Mouse (Mus musculus): ENCODE results near the gene Gm20503. TPM values are rescaled to one million over a fixed set of nuclear protein-coding genes. Genes with fewer than 3 reads are reported as not detected.

Gm20503 gene
- 1 to 10 TPM in 1 of 2 experiments, under 1 TPM in 1; 0.66 to 5.9 TPM for total RNA-seq (2021)

DNA sequence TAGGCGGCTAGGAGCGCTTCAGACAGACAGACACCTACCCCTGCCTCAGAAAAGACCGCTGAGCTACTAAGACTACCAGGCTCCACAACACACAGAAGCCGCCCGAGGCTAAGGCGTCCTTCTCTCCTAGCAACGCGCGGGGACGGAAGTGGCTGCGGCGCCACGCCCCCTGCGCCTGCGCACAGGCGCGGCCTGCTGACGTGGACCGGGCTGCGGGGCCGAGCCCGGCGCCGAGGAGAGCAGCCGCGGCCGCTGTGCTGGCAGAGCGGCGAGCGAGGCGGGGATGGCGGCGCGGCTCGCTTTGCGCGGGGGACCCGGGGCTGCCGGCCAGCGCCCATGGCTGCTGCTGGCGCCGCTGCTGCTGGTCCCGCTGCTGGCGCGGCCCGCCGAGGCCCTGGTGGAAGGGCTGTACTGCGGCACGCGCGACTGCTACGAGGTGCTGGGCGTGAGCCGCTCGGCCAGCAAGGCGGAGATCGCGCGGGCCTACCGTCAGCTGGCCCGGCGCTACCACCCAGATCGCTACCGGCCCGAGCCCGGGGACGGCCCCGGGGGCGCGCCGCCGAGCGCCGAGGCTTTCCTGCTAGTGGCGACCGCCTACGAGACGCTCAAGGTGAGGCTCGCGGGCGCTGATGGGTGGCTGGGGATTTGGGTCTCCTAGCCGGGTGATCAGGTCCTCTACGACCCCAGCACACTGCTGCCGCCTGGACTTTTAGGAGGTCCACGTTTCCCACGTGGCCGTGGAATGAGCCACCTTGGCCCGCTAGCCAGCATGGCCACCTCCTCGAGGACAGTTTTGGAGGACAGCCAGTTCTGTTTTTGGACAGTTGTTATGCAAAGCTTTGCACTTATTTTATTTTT, at the start of gene Gm20503:
Gm20503 (plus strand) TSS at position 263 of the 858 bp plus-strand sequence.
- DNase-seq (ENCODE audit: extremely low spot score in 1 of 2, low spot score in 1 of 2), result peak; percentile 78

DNA sequence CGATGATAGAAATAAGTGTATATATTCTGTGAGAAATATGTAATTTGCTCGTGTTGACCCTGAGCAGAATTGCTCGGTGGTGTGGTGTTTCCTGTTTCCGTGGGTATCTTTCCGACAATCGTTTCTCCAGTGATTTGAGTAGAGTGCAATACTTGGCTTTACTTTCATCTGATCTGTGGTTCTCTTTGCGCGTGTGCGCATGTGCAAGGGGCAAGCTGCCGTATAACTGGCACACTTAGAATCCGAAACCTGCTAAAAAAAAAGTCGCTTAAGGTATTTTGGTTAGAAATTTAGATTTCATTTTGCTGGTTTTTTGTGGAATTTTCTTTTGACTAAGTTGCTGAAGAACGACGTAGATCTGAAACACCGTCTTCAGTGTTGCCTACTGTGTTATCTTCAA, 41.3 kb upstream of the Gm20503 start:
- DNase-seq (ENCODE audit: extremely low spot score in 1 of 2, low spot score in 1 of 2), result no peak

DNA sequence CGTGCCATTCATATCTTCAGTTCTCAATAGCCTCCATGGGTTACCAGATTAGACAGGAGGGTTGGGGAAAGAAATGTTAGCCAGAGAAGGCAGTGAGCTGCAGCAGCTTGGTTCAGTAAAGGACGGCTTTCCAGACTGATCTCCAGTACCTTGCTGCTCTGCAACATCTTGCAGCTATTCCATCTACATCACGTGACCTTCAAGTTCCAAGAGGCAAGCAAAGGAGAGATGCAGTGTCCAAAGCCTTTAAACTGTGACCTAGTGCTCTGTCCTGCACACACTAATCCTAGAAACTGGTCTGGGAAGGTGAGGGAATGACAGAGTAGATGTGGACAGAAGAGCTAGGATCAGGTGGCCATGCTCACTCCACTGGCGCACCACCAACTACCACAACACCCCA, 39.7 kb upstream of the Gm20503 start:
- no peak for DNase-seq (ENCODE audit: extremely low spot score in 1 of 2, low spot score in 1 of 2)

DNA sequence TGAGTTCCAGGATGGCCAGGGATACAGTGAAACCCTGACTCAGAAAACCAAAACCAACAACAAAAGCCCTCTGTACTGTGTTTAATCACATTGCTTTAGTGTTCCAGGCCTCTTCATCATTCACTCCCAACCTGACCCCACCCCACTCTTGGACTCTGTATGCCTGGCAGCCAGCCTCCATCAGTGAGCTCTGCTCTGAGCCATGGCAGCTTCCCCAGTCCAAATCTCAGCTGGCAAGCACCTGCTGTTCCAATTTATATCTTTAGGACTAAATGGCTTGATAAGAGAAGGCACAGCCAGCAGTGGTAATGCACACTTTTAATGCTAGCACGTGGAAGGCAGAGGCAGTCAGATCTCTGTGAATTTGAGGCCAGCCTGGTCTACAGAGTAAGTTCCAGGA, 37.9 kb upstream of the Gm20503 start:
- no peak for DNase-seq (ENCODE audit: extremely low spot score in 1 of 2, low spot score in 1 of 2)

DNA sequence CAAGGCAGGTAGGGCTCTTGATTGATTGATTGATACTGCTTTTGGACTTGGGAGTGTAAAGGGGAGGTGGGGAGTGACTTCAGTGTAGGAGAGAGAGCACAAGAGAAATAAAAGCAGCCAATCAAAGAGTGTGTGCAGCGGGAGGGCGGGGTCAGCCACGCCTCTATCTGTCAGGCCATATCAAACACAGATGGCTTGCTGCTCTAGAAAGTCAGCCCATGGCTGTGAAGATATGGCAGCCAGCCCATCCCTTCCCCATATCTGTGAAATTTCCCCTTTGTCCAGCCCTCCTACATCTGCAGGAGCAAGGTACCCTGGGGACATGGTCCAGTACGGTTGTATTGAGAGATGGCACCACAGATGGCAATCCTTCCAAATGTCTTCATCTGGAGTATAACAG, 32.3 kb upstream of the Gm20503 start:
- no peak for DNase-seq (ENCODE audit: extremely low spot score in 1 of 2, low spot score in 1 of 2)

DNA sequence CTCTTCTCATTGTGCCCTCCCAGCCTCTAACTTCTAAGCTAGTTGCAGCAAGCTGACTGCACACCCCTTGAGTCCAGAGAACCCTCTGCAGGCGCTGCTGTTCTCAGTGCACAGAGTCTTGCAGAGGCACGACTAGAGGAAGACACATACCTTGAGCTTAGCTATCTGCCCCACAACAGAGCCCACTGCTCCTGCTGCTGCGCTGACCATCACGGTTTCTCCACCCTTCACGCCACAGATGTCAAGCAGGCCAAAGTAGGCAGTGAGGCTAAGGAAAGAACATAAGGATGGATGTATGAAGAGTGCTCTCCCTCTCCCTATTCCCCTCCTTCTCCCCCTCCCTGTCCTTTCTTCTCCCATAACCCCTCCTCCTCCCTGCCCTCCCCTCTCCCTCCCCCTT, 27.3 kb upstream of the Gm20503 start:
- DNase-seq (ENCODE audit: extremely low spot score in 1 of 2, low spot score in 1 of 2), result no peak

DNA sequence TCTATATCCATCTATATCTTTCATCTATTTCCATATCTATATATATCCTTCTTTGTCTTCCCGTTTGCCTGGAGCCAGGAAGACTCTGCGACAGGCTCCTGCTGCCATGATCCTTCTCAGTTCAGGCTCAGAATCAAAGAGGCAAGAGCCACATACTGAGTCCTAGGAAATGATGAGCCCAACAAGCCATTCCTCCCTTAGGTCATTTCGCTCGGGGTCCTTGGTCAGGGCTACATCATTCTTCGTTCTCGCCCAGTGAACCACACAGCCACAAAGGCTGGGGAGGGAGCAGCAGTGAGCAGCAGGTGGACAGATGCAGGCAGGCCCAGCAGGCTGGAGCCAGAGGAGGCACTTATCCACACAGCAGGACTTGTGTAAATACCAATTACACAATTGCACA, 21.6 kb upstream of the Gm20503 start:
- no peak for DNase-seq (ENCODE audit: extremely low spot score in 1 of 2, low spot score in 1 of 2)

DNA sequence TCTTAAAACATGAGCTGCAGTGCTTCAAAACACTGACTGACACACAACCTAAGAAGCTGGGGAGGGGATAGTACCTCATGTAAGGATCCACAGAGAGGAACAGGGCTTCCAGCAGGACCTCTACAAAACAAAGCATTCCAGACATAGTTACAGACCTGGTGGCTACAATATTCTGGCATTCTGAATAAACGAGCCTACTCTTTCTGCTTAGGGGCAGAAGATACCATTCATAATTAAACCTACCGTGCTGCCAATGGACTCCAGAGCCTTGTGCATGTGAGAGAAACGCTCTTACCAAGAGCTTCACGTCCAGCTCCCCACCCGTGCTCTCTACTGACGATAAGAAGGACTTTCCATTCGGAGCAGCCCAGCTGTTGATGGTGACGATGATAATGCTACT, 20.2 kb upstream of the Gm20503 start:
- no peak for DNase-seq (ENCODE audit: extremely low spot score in 1 of 2, low spot score in 1 of 2)

DNA sequence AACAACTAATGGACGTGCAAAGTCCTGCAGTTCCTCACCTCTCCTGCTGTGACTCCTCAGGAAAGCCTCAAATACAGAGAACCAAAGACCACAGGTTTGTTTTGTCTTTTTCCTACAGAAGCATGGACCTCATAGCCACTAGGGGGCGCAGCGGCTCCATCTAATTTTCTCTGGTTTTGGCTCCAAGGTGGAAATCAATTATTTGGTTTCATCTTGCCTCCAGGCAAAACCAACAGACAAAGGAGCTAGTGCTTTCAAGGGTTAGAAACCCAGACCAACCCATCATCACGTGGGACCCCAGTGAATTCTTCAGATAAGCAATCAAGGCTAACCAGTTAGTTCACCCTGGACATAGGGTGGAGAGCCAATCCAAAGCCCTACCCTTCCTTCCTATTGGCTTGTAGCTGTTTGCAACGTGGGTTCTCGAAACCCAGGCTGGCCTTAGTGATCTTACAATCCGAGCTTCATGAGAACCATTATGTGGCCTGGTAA, 17.8 kb upstream of the Gm20503 start:
- DNase-seq (ENCODE audit: extremely low spot score in 1 of 2, low spot score in 1 of 2), result peak; percentile 77 to 95

DNA sequence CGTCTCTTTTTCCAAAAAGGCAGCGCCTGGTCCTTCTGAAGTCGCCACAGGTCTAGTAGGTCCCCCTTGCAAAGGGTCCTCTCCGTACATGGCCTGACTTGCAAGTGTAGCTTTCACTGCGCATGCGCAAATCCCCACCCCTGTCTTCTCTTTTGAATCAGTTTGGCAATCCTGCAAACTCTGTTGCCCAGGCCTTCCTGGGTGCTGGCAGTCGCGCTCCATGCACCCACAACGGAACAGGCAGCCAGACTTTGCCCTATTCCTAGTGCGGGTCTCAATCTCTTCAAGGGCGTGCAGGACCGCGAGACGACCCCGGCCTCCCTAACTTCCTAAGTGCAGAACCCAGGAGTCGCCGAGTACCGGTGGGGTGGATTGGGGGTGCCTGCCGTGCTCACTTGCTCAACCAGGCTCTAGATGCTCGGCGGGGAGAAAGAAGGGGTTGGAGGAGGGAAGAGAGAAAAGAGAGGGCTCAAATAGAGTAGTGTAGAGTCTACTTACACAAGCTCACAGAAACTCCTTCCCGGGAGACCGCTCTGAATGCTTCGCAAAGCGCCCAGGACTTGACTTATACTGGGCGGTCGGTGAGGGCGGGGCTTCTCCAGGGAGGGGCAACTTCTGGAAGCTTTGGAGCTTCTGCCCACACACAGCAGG, 16.3 kb upstream of the Gm20503 start, which contains the start of gene Ptgr1:
Ptgr1 (minus strand) TSS at position 580 of the 651 bp plus-strand sequence.
- peak; percentile 68 to 81 for DNase-seq (ENCODE audit: extremely low spot score in 1 of 2, low spot score in 1 of 2)

DNA sequence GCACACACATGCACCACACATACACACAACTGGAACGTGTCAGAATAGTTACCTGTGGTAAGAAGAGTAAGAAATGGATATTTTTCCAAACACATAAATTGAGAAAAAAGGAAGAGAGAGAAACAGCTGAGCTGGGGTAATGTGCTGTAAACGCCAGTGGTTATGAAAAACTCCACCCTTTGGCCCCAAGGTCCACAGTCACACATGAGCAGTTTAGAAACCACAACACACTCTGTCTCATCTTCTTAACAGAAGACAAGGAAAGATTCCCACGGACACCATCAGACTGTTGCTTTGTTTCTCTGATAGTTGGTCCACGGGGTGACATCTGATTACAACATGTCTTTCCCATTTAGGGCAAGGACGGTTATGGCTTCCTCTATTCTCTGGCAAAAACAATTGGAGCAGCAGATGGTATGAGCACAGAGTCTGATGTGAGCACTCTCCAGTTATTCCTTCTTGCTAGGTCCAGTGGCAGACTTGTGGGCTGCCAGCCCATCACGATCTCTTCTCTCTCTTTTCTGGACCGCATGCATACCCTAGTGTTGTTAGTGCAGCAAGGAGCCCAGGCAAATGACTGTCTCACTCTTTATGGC, 13.6 kb upstream of the Gm20503 start:
- DNase-seq (ENCODE audit: extremely low spot score in 1 of 2, low spot score in 1 of 2), result no peak

DNA sequence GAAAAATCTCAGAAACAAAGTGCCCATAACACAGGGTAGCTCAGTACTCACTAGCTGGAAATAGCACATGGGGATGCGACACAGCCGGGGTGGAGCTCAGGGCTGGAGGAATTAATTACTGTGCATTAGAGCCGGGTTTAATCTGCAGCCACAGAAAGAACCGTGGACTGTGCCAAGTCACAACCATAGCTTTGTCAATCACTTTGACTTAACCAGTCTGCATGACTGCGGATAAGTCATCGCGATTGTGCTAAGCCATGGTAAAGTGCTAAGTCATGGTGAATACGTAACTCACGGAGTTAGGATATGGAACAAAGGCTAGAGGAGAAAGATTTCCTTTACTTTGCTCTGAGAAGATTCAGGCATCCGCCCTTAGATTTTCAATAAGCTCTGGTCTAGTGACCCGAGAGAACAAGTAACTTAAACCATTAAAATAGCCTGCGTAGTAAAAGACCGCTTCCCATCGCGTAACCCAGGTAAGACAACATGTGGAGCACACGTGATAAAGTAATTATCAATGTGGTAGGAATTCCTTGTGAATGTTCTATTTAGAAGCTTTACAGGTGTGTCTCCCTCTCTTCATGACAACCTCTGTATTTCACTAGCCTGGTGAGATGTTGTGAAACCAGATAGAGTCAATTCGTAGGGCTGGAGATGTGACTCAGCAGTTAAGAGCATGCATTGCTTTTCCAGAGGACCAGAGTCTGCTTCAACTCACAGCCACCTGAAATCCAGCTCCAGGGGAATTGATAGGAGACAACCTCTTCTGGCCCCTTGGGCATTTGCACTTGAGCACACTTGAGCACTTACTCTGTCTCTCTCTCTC, 12.2 kb upstream of the Gm20503 start:
- DNase-seq (ENCODE audit: extremely low spot score in 1 of 2, low spot score in 1 of 2), result no peak

DNA sequence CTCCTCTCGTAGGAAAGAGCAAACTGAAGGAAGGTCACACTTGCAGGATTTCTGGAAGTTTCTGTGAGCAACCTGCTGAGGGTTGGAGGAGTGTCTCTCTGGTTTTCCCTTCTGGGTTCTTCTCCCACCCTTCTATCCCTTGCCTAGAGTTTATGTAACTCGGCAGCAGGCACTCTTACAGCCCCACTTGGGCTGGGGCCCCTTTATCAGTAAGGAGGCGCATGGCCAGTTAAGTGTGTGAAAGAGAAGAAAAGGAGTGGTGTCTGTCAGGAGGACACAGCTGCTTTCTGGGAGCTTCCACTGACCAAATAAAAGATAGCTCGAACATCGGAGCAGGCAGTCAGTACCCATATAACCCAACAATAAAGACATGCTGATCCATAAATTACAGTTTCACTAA, 10.8 kb upstream of the Gm20503 start:
- no peak for DNase-seq (ENCODE audit: extremely low spot score in 1 of 2, low spot score in 1 of 2)

DNA sequence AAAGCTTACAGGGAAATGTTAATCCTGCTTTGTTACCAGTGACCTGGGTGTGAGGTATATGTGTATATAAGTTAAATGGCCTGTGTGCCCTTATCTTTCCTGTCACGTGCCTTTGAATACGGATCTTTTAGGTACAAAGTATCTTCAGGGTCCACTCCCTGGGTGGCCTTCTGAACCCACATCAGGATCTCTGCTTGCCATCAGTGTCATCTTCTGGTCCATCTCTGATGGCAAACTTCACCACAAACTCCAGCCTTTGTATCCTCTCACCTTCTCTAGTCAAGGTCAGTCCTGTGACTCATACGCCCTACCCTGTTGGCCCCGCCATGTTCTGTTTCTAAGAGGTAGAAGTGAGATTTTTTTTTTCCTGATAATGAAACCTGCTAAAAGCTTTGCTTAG, 8.2 kb upstream of the Gm20503 start, which contains the start of gene Dnajc25:
Dnajc25 (plus strand) TSS at position 301 of the 400 bp plus-strand sequence.
- no peak for DNase-seq (ENCODE audit: extremely low spot score in 1 of 2, low spot score in 1 of 2)

DNA sequence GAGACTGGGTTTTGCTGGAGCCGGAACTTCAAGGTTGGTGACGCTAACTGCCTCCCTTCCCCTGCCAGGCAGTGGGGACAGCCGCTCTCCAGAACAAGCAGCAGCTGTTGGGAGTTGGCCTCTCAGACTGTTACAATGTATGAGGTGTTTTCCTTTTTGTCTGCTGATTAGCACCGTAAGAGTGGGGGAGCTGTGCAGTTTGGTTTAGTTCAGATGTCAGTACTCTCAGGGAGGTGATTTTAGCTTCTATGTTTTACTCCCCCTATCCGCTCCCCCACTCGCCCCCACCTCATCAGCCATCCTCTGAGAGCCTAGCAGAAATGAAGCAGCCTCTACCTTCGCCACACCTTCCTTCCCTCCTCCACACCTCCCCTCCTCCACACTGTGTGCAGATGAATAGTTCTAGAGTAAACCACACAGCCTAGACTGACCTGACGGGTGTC, 7.7 kb upstream of the Gm20503 start:
- no peak for DNase-seq (ENCODE audit: extremely low spot score in 1 of 2, low spot score in 1 of 2)

DNA sequence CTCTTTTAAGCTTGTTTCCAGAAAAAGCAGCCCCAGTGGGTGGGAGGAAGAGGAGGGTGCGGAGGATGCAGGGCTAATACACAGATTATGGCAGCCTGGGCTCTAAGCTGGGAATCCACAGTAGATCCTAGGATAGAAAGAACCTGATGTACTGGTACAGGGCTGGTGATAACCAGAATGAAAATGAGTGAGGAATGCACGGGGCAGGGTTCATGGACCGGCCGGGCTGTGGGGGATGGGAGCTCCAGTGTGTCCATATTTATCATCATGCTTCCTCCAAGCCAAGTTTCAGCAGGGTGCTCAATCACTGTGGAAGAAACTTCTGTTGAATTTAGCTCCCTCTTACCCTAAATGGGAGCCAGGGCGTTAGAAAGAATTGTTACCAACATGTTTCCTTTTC, 5.9 kb upstream of the Gm20503 start:
- no peak for DNase-seq (ENCODE audit: extremely low spot score in 1 of 2, low spot score in 1 of 2)

DNA sequence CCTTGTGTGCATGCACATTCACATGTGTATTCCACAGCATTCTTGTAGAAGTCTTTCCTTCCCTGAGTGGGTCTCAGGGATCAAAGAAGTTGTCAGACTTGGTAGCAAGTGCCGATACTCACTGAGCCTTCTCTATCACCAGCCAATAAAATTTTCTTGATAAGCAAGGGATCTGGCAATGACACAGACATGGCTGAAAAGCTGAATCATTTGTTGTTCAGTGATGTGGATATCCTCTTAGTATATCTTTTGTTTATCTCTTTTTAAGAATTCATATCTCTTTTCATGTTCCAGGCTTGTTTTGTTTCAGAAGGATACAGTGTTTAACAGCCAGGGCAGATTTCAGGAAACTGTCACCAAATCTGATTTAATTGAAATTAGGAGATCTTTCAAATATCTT, 4.3 kb upstream of the Gm20503 start:
- no peak for DNase-seq (ENCODE audit: extremely low spot score in 1 of 2, low spot score in 1 of 2)

DNA sequence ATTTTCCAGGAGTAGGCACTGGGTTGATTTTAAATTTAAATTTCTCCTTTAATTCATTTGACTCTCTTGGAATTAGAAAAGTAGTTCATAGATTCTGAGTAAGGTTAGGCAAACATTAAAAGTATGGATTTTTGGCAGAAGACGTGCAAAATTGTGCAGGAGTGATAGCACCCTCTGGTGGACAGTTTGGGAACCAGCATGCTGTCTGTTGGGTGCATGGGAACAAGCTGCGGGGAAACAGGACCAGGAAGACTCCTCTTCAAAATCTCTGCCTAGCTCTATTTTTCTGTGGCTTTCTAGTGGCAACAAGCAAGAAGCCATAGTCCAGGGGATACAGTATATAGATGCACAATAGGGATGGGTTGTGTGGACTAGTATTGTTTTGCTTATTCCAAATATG, 3.3 kb upstream of the Gm20503 start:
- DNase-seq (ENCODE audit: extremely low spot score in 1 of 2, low spot score in 1 of 2), result peak; percentile 46 to 75

DNA sequence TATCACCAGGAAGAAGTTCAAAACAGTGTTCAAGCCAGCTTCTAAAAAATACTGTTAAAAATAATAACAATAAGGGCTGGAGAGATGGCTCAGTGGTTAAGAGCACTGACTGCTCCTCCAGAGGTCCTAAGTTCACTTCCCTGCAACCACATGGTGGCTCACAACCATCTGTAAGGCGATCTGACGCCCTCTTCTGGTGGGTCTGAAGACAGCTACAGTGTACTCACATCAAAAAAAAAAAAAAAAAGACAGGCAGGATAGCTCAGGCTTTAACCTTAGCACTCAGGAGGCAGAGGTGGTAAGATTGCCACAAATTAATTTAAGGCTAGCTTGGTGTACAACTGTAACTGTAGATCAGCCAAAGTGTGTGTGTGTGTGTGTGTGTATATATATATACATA, 2.4 kb upstream of the Gm20503 start:
- no peak for DNase-seq (ENCODE audit: extremely low spot score in 1 of 2, low spot score in 1 of 2)

DNA sequence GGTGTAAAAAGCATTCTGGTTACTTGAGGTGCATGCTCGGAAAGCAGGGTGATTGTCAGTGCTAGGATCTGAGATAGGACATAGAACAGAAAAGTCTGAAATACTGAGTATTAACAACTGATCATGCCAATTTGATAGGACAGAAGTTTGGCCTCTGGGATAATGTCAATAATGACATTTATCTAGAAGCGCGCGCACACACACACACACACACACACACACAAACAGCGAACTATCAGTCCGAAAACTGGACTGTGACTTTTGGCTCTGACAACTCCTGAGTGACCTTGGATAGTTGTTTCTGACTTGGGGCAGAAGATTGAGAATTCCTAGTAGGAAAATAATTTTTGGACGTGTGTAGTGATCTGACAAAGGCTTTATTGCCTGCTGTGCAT, 793 bp downstream of the Gm20503 start:
- no peak for DNase-seq (ENCODE audit: extremely low spot score in 1 of 2, low spot score in 1 of 2)

Data from layer of hippocampus, postnatal 25 days (tissue).